Mouse (Mus musculus) forebrain, embryonic 16.5 days (tissue): ENCODE results near the gene Slc9a1. TPM values are rescaled to one million over a fixed set of nuclear protein-coding genes. Genes with fewer than 3 reads are reported as not detected.

ENCODE experiments used
- ATAC-seq: fragments of 200-750 bp; cut with Nextera tagmentation; 2 replicates; pipeline ENCODE4 v1.8.0; 2017; ENCODE audit warnings: mild to moderate bottlenecking, moderate library complexity
- H3K27ac ChIP-seq: fragments of 300-500 bp; sonication (generic); 2 replicates; pipeline ENCODE4 v1.5.1; 2014; ENCODE audit warnings: low read length, control low read depth
- H3K27me3 ChIP-seq: fragments of 300-500 bp; sonication (generic); replicated peaks from 2 replicates; pipeline ENCODE4 v1.6.1; 2014; ENCODE audit warnings: low read length; ENCODE audit not compliant: control insufficient read depth, insufficient read depth
- H3K36me3 ChIP-seq: fragments of 300-500 bp; sonication (generic); 2 replicates; pipeline ENCODE4 v1.6.1; 2014; ENCODE audit not compliant: control insufficient read depth, insufficient read depth
- H3K4me1 ChIP-seq: fragments of 300-500 bp; sonication (generic); replicated peaks from 2 replicates; pipeline ENCODE4 v1.6.1; 2014; ENCODE audit warnings: low read length; ENCODE audit not compliant: control insufficient read depth, insufficient read depth
- H3K4me2 ChIP-seq: fragments of 300-500 bp; sonication (generic); 2 replicates; pipeline ENCODE4 v1.6.1; 2014; ENCODE audit warnings: mild to moderate bottlenecking, low read length, control low read depth
- H3K4me3 ChIP-seq: fragments of 300-500 bp; sonication (generic); replicated peaks from 2 replicates; pipeline ENCODE4 v1.5.1; 2014; ENCODE audit warnings: mild to moderate bottlenecking, low read length, control low read depth
- H3K9ac ChIP-seq: fragments of 300-500 bp; sonication (generic); replicated peaks from 2 replicates; pipeline ENCODE4 v1.6.1; 2014; ENCODE audit warnings: low read depth, low read length, control low read depth
- H3K9me3 ChIP-seq: fragments of 300-500 bp; sonication (generic); 2 replicates; pipeline ENCODE4 v1.6.1; 2016; ENCODE audit warnings: low read length; ENCODE audit not compliant: control insufficient read depth
- WGBS: fragments of 180-500 bp; shearing (Covaris S2); extraction: QIAGEN DNeasy Blood & Tissue Kit; methylation state at CpG from one replicate; pipeline ENCODE4 v1.1.7; 2014; 5-methylcytosine and 5-hydroxymethylcytosine counted together
- polyA plus RNA-seq: library from polyadenylated mRNA; unstranded; fragments of >200 nt; fragmentation: Nextera tagmentation; extraction: Ambion mirVana; gene quantifications from 2 replicates; pipeline ENCODE4 v1.2.1, GENCODE M21; 2015

Slc9a1 gene
- polyA plus RNA-seq, 1 experiment from 2014 or later = 10.7 TPM

GRCm38 (mm10) chr4:133386061-133386797 lies 16.7 kb downstream of the Slc9a1 start:
- no peaks in the 10 kb centered on the region for H3K27me3 ChIP-seq
- no peak overlapping the region for H3K4me3 ChIP-seq
- H3K9ac ChIP-seq = no peak overlapping the region
- no peak for ATAC-seq
- no peak overlapping the region for H3K27ac ChIP-seq
- no peaks in the 10 kb centered on the region for H3K36me3 ChIP-seq
- H3K4me2 ChIP-seq = no peak overlapping the region
- WGBS = 67% methylated on average over 7 of the region's 7 CpGs
- H3K4me1 ChIP-seq = peaks cover 7% of the 10 kb centered on the region; the same call in 1 of the 2 replicates
- H3K9me3 ChIP-seq = no peaks in the 10 kb centered on the region

GRCm38 (mm10) chr4:133387053-133387452 lies 17.5 kb downstream of the Slc9a1 start:
- no peaks in the 10 kb centered on the region for H3K27me3 ChIP-seq
- peaks cover 12% of the 10 kb centered on the region; the same call in 1 of the 2 replicates for H3K4me1 ChIP-seq
- no peak overlapping the region for H3K9ac ChIP-seq
- H3K9me3 ChIP-seq = no peaks in the 10 kb centered on the region
- no peak overlapping the region for H3K4me2 ChIP-seq
- ATAC-seq = no peak
- no peaks in the 10 kb centered on the region for H3K36me3 ChIP-seq
- no peak overlapping the region for H3K4me3 ChIP-seq
- H3K27ac ChIP-seq = no peak overlapping the region

- Histone ChIP-seq H3K27me3 (no peaks in the 10 kb centered on the region), H3K4me2 (no peak overlapping the region), H3K9ac (no peak overlapping the region), H3K4me1 (peaks cover 12% of the 10 kb centered on the region; the same call in 1 of the 2 replicates), H3K9me3 (no peaks in the 10 kb centered on the region), H3K27ac (peak overlapping the region; percentile 23; the same call in 1 of the 2 replicates), H3K36me3 (no peaks in the 10 kb centered on the region), H3K4me3 (no peak overlapping the region)
- 78% methylated on average over 16 of the region's 16 CpGs for WGBS
- ATAC-seq = no peak
Observed at GRCm38 (mm10) chr4:133388781-133389552, 19.5 kb downstream of the Slc9a1 start.

GRCm38 (mm10) chr4:133390042-133390441 lies 20.5 kb downstream of the Slc9a1 start:
- H3K9me3 ChIP-seq = no peaks in the 10 kb centered on the region
- H3K9ac ChIP-seq = no peak overlapping the region
- no peaks in the 10 kb centered on the region for H3K36me3 ChIP-seq
- 92% methylated on average over 2 of the region's 2 CpGs for WGBS
- no peak overlapping the region for H3K4me2 ChIP-seq
- no peaks in the 10 kb centered on the region for H3K27me3 ChIP-seq
- H3K4me3 ChIP-seq = no peak overlapping the region
- peaks cover 16% of the 10 kb centered on the region for H3K4me1 ChIP-seq
- ATAC-seq = no peak
- no peak overlapping the region for H3K27ac ChIP-seq

- ATAC-seq = no peak
- H3K4me2 ChIP-seq = no peak overlapping the region
Observed at GRCm38 (mm10) chr4:133390585-133390984, 21.1 kb downstream of the Slc9a1 start.

DNA sequence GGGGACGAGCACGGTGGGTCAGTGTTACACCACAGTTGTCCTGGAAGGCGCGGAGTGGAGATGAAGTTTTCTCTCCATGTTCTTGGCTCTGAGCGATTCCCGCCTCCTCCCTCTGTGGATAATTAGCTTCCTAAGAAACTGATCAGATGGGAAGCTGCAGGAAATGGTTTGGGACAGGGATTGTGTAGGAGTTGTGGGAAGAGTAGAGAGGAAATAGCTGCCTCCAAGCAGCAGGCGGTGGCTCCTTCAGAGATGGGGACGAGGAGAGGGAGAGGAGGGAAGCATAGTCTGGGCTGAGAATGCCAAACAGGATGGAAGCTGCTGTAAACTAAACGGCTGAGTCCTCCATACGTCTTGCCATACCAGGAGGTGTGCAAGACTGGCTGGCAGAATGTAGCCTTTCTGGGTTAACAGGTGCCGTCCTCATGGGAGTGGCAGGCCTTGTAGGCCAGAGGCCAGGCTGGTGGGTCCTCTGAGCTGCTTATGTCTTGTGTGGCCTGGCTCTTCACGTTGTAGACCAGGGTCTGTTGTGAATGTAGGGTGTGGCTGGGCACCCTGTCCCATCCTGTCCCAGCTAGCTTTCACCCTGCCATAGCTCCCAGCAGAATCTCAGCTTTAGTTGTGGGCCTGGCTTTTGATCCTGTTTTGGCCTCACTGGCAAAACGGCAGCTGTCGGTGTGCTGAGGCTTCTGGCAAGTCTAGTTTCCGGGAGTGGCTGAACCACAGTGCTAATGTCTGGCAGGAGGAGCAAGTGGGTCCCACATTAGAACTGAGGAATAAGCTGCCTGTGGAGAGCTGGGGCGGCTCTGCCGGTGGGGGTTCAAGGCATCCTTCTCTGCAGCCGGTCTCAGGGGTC lies 21.9 kb downstream of the Slc9a1 start:
- Histone ChIP-seq H3K4me1 (peaks cover 25% of the 10 kb centered on the region), H3K27ac (no peak overlapping the region), H3K27me3 (no peaks in the 10 kb centered on the region), H3K9me3 (no peaks in the 10 kb centered on the region), H3K4me2 (no peak overlapping the region), H3K9ac (no peak overlapping the region), H3K4me3 (no peak overlapping the region), H3K36me3 (no peaks in the 10 kb centered on the region)
- WGBS = 77% methylated on average over 18 of the region's 18 CpGs
- ATAC-seq = no peak

More at GRCm38 (mm10) chr4:133390585-133390984, 21.1 kb downstream of the Slc9a1 start:
- Histone ChIP-seq H3K4me3 (no peak overlapping the region), H3K4me1 (peaks cover 19% of the 10 kb centered on the region), H3K27ac (no peak overlapping the region), H3K9ac (no peak overlapping the region), H3K36me3 (no peaks in the 10 kb centered on the region), H3K27me3 (no peaks in the 10 kb centered on the region), H3K9me3 (no peaks in the 10 kb centered on the region)
- WGBS = 94% methylated on average over 6 of the region's 6 CpGs

DNA sequence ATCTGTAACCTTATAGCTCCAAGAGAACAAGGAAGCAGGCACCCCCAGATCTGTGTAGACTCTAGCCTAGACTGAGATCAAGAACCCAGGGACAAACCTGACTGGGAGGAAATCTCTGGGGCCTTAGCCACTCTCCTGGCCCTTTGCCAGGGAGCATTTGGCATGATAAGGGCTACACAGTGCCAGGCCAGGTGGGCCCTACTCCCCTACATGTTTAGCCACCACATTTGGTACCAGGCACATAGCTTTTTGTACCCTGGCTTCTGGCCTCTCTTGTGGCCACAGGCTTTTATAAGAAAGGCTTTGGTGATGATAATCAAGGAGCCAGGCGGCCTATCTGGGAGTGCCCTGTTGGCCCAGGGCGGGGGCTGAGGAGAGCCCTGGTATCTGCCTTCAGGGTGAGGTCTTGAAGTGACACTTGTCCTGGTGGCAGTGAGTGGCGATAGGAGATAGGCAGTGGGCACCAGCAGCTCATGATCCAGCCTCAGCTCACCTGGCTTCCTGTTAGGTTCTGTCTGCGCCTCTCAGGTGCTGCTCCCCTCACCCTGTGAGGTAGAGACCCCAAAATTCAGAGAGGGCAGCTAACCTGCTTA lies 25.6 kb downstream of the Slc9a1 start:
- no peaks in the 10 kb centered on the region for H3K27me3 ChIP-seq
- no peak overlapping the region for H3K4me3 ChIP-seq
- no peaks in the 10 kb centered on the region for H3K36me3 ChIP-seq
- WGBS = 77% methylated on average over 4 of the region's 4 CpGs
- no peak overlapping the region for H3K9ac ChIP-seq
- H3K4me2 ChIP-seq = no peak overlapping the region
- H3K9me3 ChIP-seq = no peaks in the 10 kb centered on the region
- no peak overlapping the region for H3K27ac ChIP-seq
- ATAC-seq = no peak
- peaks cover 18% of the 10 kb centered on the region for H3K4me1 ChIP-seq

DNA sequence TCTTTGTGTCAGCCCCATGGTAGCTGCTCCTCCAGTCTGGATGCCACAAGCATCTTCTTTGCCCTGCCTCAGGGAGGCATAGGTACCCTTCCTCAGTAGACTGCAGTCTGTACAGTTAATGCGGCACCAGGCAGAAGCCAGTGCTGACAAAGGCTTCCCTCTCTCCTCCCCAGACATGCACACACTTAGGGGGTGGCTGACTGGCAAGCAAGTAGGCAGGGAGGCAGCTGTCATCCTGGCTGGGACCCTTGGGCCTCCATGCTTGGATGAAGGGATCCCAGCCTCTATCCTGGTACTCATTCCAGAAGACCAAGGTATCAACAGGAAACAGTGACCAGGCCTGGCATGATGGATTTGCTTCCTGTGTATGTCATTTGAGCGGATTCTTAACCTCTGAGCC lies 26.6 kb downstream of the Slc9a1 start:
- H3K4me3 ChIP-seq = no peak overlapping the region
- no peaks in the 10 kb centered on the region for H3K27me3 ChIP-seq
- WGBS = 67% methylated on average over 2 of the region's 2 CpGs
- H3K4me2 ChIP-seq = no peak overlapping the region
- H3K9me3 ChIP-seq = no peaks in the 10 kb centered on the region
- peaks cover 18% of the 10 kb centered on the region for H3K4me1 ChIP-seq
- H3K9ac ChIP-seq = no peak overlapping the region
- no peak for ATAC-seq
- no peak overlapping the region for H3K27ac ChIP-seq
- H3K36me3 ChIP-seq = no peaks in the 10 kb centered on the region
